Mouse (Mus musculus) forebrain, embryonic 12.5 days (tissue): ENCODE results near the gene Trappc10. TPM values are rescaled to one million over a fixed set of nuclear protein-coding genes. Genes with fewer than 3 reads are reported as not detected.

Source experiments
- ATAC-seq: fragments of 200-750 bp; cut with Nextera tagmentation; 2 replicates; pipeline ENCODE4 v1.8.0; 2017; ENCODE audit warnings: moderate TSS enrichment; ENCODE audit not compliant: low FRiP score
- H3K27ac ChIP-seq: fragments of 300-500 bp; sonication (generic); 2 replicates; pipeline ENCODE4 v1.5.1; 2016; ENCODE audit warnings: mild to moderate bottlenecking
- H3K27me3 ChIP-seq: fragments of 300-500 bp; sonication (generic); 2 replicates; pipeline ENCODE4 v1.6.1; 2016; ENCODE audit warnings: mild to moderate bottlenecking
- H3K36me3 ChIP-seq: fragments of 300-500 bp; sonication (generic); replicated peaks from 2 replicates; pipeline ENCODE4 v1.6.1; 2016; ENCODE audit warnings: mild to moderate bottlenecking
- H3K4me1 ChIP-seq: fragments of 300-500 bp; sonication (generic); 2 replicates; pipeline ENCODE4 v1.6.1; 2016
- H3K4me2 ChIP-seq: fragments of 300-500 bp; sonication (generic); 2 replicates; pipeline ENCODE4 v1.6.1; 2016; ENCODE audit warnings: mild to moderate bottlenecking, moderate library complexity
- H3K4me3 ChIP-seq: fragments of 300-500 bp; sonication (generic); replicated peaks from 2 replicates; pipeline ENCODE4 v1.5.1; 2016; ENCODE audit warnings: mild to moderate bottlenecking
- H3K9ac ChIP-seq: fragments of 300-500 bp; sonication (generic); 2 replicates; pipeline ENCODE4 v1.6.1; 2016; ENCODE audit warnings: mild to moderate bottlenecking
- H3K9me3 ChIP-seq: fragments of 300-500 bp; sonication (generic); 2 replicates; pipeline ENCODE4 v1.6.1; 2016
- WGBS: fragments of 180-500 bp; shearing (Covaris S2); methylation state at CpG from one replicate; pipeline ENCODE4 v1.1.7; 2016; 5-methylcytosine and 5-hydroxymethylcytosine counted together
- polyA plus RNA-seq: library from polyadenylated mRNA; unstranded; fragments of >200 nt; fragmentation: Nextera tagmentation; extraction: Ambion mirVana; gene quantifications from 2 replicates; pipeline ENCODE4 v1.2.1, GENCODE M21; 2016

Gene Trappc10
- polyA plus RNA-seq, 1 experiment from 2014 or later, result 26.3 TPM

- Histone ChIP-seq H3K9me3 (peaks cover 5% of the 10 kb centered on the region; the same call in 1 of the 2 replicates), H3K9ac (no peak overlapping the region), H3K27ac (no peak overlapping the region), H3K4me2 (no peak overlapping the region), H3K27me3 (no peaks in the 10 kb centered on the region), H3K4me3 (no peak overlapping the region), H3K4me1 (peaks cover 19% of the 10 kb centered on the region), H3K36me3 (no peaks in the 10 kb centered on the region)
- ATAC-seq, result no peak
- WGBS, result 85% methylated on average over 4 of the region's 4 CpGs
Observed at GRCm38 (mm10) chr10:78246725-78247124, 2.3 kb upstream of the Trappc10 start.

DNA sequence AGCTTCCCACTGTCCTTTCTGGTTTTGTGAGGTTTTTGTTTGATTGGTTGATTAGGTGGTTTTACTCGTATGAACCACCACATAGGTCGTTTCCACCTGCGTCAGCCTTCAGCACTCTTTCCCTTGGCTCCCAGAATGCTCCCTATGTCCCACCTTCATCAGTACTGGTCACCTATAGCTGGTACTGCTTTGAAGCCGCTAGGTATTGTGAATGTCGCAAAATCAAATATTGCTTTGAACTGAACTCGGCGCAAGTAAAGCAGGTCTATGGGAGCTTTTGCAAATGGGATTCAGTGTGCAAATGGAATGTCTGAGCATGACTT lies 745 bp upstream of the Trappc10 start:
- 18% methylated on average over 7 of the region's 7 CpGs for WGBS
- Histone ChIP-seq H3K9ac (peak overlapping the region; percentile 88; the same call in 1 of the 2 replicates), H3K36me3 (no peaks in the 10 kb centered on the region), H3K4me3 (peak overlapping the region; percentile 92), H3K4me2 (peak overlapping the region; percentile 93), H3K4me1 (peaks cover 19% of the 10 kb centered on the region), H3K9me3 (no peaks in the 10 kb centered on the region), H3K27me3 (no peaks in the 10 kb centered on the region), H3K27ac (no peak overlapping the region)
- ATAC-seq, result peak; percentile 21

GRCm38 (mm10) chr10:78244058-78244437 lies 393 bp downstream of the Trappc10 start:
- Histone ChIP-seq H3K4me2 (peak overlapping the region; percentile 93), H3K27ac (peak overlapping the region; percentile 42), H3K36me3 (no peaks in the 10 kb centered on the region), H3K27me3 (no peaks in the 10 kb centered on the region), H3K4me3 (peak overlapping the region; percentile 92), H3K9ac (peak overlapping the region; percentile 88), H3K4me1 (peaks cover 19% of the 10 kb centered on the region), H3K9me3 (no peaks in the 10 kb centered on the region)
- under 1% methylated on average over 25 of the region's 33 CpGs for WGBS
- ATAC-seq, result peak; percentile 65

DNA sequence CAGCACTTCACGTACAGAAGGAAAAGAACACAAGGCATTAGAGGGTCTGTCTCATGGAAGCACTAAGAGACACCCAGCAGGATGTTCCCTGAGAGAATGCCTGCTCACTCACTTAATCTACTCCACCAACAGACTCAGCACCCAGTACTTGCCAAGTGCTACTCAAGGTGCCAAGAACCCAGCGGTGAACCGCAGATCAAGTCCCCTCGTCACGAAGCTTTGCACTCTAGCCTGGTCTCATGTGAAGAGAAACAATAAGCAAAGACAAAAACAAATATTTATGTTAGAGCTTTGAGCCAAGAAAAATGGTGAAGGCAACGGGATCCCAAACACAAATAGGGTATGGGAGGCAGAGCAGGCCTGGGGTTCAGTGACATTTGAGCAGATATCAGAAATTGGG lies 5.5 kb downstream of the Trappc10 start:
- no peak for ATAC-seq
- Histone ChIP-seq H3K27me3 (no peaks in the 10 kb centered on the region), H3K36me3 (no peaks in the 10 kb centered on the region), H3K4me1 (peaks cover 12% of the 10 kb centered on the region), H3K9me3 (no peaks in the 10 kb centered on the region), H3K4me2 (no peak overlapping the region), H3K27ac (no peak overlapping the region), H3K4me3 (no peak overlapping the region), H3K9ac (no peak overlapping the region)
- WGBS, result 89% methylated on average over 6 of the region's 6 CpGs

DNA sequence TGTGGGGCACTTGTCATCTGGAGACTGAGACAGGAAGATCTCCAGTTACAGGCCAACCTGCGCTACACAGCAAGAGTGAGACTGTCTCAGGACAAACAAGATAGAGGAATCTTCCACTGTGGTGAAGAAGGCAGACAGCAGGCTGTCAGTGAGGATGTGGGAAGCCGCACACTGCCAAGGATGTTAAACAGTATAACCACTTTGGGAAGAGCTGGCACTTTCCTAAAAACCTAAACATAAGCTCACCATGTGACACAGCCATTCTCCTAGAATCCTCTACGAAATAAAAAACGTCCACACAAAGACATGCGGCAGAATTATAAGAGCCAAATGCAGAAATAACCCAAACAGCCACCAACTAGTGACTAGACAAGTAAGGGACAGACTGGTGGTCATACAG lies 6.1 kb downstream of the Trappc10 start:
- Histone ChIP-seq H3K4me1 (peaks cover 6% of the 10 kb centered on the region), H3K4me2 (no peak overlapping the region), H3K27me3 (no peaks in the 10 kb centered on the region), H3K9me3 (no peaks in the 10 kb centered on the region), H3K27ac (no peak overlapping the region), H3K9ac (no peak overlapping the region), H3K36me3 (no peaks in the 10 kb centered on the region), H3K4me3 (no peak overlapping the region)
- ATAC-seq, result no peak
- WGBS, result 93% methylated on average over 5 of the region's 5 CpGs

GRCm38 (mm10) chr10:78237809-78238208 lies 6.6 kb downstream of the Trappc10 start:
- 91% methylated on average over 6 of the region's 6 CpGs for WGBS
- Histone ChIP-seq H3K9ac (no peak overlapping the region), H3K9me3 (no peaks in the 10 kb centered on the region)

DNA sequence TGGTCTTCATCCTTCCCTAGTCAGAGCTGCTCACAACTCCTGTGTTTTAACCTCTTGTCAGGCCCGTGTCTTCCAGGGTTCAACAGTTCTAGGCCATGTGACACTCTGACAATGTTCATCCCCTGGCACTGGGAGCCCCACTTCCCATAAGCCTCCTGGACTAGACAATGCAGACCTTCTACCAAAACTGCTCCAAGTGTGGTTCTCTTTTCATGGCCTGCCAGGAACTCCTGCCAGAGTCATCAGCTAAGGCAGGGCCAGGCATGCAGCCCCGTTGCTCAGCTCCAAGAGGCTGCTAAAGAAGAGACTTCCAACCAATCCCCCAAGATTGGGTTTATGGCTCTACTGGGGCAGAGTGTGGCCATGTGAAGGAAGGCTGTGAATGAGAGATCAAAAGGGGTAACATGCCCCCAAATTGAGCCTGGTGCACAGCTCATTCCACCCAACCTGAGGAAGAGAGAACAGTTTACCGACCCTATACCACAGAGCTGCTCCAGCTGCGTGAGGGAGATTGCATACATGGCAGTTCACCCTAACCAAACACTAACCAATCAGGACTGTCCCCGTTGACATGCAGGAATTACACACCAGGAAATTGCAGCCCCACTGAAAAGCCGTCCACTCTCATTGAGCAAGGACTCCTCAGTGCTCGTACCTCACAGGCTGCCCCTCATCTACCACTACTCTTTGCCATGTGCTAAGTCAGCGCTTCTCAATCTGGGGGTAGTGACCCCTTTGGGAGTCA lies 7.4 kb downstream of the Trappc10 start:
- WGBS, result 88% methylated on average over 8 of the region's 8 CpGs
- Histone ChIP-seq H3K9me3 (no peaks in the 10 kb centered on the region), H3K27me3 (no peaks in the 10 kb centered on the region), H3K4me3 (no peak overlapping the region), H3K27ac (no peak overlapping the region), H3K36me3 (no peaks in the 10 kb centered on the region), H3K4me2 (no peak overlapping the region), H3K9ac (no peak overlapping the region), H3K4me1 (no peaks in the 10 kb centered on the region)
- ATAC-seq, result no peak

More at GRCm38 (mm10) chr10:78237809-78238208, 6.6 kb downstream of the Trappc10 start:
- H3K27ac ChIP-seq, result no peak overlapping the region
- no peaks in the 10 kb centered on the region for H3K36me3 ChIP-seq
- H3K4me2 ChIP-seq, result no peak overlapping the region
- H3K27me3 ChIP-seq, result no peaks in the 10 kb centered on the region
- H3K4me3 ChIP-seq, result no peak overlapping the region
- ATAC-seq, result no peak
- peaks cover 1% of the 10 kb centered on the region for H3K4me1 ChIP-seq

DNA sequence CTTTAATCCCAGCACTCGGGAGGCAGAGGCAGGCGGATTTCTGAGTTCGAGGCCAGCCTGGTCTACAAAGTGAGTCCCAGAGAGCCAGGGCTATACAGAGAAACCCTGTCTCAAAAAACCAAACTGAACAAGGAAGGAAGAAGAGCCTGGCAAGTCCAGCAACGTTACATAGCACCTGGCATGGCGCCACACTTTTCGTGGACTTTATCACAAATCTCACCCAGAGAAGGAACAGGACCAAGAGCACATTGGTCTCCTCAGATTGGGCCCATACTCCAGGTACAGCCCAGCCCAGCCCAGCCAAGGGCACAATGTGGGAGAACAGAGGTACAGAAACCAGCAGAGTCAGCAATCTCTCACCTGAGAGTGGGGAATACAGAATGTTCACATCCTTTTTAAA lies 10.7 kb downstream of the Trappc10 start:
- Histone ChIP-seq H3K9ac (no peak overlapping the region), H3K4me3 (no peak overlapping the region), H3K4me2 (no peak overlapping the region), H3K9me3 (no peaks in the 10 kb centered on the region), H3K4me1 (no peaks in the 10 kb centered on the region), H3K27ac (no peak overlapping the region), H3K36me3 (peaks cover 13% of the 10 kb centered on the region; the same call in 1 of the 2 replicates), H3K27me3 (no peaks in the 10 kb centered on the region)
- 94% methylated on average over 6 of the region's 6 CpGs for WGBS
- ATAC-seq, result no peak

DNA sequence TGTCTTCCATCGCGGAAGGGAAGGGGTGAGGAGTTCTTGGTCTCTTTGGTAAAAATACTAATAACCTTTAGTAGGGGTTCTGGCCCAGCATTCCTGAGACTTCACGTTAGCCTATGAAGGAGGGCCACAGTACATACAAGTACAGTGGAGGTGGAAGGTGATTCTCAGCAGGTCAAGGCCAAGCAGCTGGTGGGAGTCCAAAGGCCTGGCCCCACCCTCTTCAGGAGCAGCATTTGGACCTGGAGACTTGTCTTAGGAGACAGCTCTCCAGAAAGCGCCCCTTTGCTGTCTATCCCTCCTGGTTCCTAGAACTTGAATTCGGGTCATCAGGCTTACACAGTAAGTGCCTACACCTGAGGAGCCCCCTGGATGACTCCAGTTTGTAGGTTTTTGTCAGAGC lies 11.3 kb downstream of the Trappc10 start:
- WGBS, result 95% methylated on average over 5 of the region's 5 CpGs
- Histone ChIP-seq H3K4me1 (no peaks in the 10 kb centered on the region), H3K4me2 (no peak overlapping the region), H3K27me3 (no peaks in the 10 kb centered on the region), H3K9me3 (no peaks in the 10 kb centered on the region), H3K9ac (no peak overlapping the region), H3K27ac (no peak overlapping the region), H3K36me3 (peaks cover 19% of the 10 kb centered on the region), H3K4me3 (no peak overlapping the region)
- no peak for ATAC-seq

DNA sequence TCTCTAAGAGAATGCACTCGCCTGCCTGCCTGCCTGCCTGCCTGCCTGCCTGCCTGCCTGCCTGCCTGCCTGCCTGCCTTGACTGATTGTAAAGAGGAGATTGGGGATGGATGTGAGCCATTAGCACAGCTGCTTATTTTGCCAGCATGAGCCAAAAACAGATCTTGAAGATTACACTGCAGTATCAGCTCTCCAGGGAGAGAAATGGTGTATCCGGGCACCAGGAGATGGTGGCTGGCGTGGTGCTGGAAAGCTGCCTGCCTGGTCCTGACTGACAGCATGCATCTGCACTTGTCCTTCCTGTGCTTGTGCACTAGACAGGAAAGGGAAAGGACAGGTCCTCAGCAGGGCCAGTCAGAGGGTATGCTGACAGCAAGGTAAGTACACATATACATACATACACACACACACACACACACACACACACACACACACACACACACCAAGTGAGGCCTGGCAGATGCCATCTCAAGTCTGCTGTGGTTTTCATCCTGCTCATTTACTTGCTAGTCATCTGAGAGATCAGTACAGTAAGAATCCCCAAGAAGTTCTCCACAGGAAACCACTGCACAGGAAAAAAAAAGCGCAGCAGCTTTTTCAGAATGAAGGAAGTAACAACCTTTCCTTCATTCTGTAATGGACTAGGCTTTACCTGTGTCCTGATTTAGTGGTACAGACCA lies 12.0 kb downstream of the Trappc10 start:
- no peak overlapping the region for H3K27ac ChIP-seq
- H3K9me3 ChIP-seq, result no peaks in the 10 kb centered on the region
- 98% methylated on average over 4 of the region's 4 CpGs for WGBS
- H3K4me2 ChIP-seq, result no peak overlapping the region
- H3K4me1 ChIP-seq, result no peaks in the 10 kb centered on the region
- H3K36me3 ChIP-seq, result peaks cover 24% of the 10 kb centered on the region
- H3K9ac ChIP-seq, result no peak overlapping the region
- H3K27me3 ChIP-seq, result no peaks in the 10 kb centered on the region
- no peak for ATAC-seq
- no peak overlapping the region for H3K4me3 ChIP-seq

- Histone ChIP-seq H3K27me3 (no peaks in the 10 kb centered on the region), H3K9ac (no peak overlapping the region), H3K9me3 (no peaks in the 10 kb centered on the region), H3K4me3 (no peak overlapping the region), H3K36me3 (peaks cover 33% of the 10 kb centered on the region), H3K27ac (no peak overlapping the region), H3K4me1 (no peaks in the 10 kb centered on the region), H3K4me2 (no peak overlapping the region)
- no peak for ATAC-seq
- WGBS, result 88% methylated on average over 5 of the region's 5 CpGs
Observed at GRCm38 (mm10) chr10:78228560-78228928, 15.9 kb downstream of the Trappc10 start.

DNA sequence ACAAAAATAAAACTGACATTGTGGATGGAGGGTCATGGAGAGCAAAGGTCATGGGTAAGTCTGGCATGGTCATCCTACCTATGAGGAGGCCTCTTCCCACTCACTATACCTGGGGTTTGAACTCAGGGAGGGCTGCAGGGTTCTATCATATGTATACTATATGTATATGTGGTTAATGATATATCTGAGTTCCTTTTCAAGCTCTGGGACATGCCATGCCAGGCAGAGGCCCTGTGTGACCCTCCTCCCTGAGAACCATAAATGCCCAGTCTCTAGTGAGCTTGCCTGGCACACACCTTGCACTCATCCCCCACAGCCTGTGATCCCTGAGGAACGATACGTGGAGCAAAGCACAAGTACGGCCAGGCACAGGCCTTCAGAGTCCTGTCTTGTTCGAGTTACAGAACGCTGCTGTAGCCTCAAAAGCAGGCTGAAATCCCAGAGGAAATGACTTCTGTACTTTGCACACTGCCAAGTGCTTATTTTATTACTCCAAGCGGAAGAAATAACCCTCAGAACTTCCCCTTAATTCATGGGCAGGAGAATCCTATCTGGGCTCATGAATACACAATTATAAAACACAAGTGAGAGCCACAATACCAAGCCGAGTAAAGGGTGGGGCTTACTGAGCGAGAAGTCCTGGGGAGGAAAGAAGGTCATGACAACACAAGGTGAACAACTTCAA lies 16.4 kb downstream of the Trappc10 start:
- Histone ChIP-seq H3K9me3 (no peaks in the 10 kb centered on the region), H3K4me1 (no peaks in the 10 kb centered on the region), H3K4me2 (no peak overlapping the region), H3K27me3 (no peaks in the 10 kb centered on the region), H3K27ac (no peak overlapping the region), H3K4me3 (no peak overlapping the region), H3K36me3 (peaks cover 33% of the 10 kb centered on the region), H3K9ac (no peak overlapping the region)
- ATAC-seq, result no peak
- 88% methylated on average over 8 of the region's 8 CpGs for WGBS
